Mouse (Mus musculus) heart, postnatal 0 days (tissue): Measurements from ENCODE around the gene Fry.

Experiments
- CTCF ChIP-seq: IDR thresholded peaks from 2 replicates; pipeline ENCODE4 v1.5.1; 2016; ENCODE audit warnings: antibody characterized with exemption, control low read depth, low read depth
- EP300 ChIP-seq: IDR thresholded peaks from 2 replicates; pipeline ENCODE4 v1.6.1; 2016; ENCODE audit warnings: antibody characterized with exemption, low read depth

DNA sequence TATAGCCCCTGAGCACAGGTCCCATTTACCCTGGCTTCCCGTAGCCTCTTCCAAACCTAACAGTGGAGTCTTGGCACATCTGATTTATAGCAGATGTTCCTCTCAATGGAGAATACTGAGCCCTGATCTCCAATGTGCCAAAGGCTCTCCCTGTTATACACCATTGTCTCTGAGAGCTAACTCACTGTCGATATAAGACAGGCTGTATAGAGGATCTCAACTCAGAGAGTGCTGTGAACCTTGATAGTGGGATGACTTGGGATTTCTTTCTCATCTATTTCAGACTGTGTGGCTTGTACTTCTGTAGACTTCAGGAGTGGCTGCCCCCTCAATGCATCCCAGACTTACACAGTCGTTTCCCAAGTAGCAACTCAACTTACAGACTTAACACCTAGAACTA is 371.8 kb downstream of the Fry start:
- no peak for TF ChIP-seq CTCF
- no peak for TF ChIP-seq EP300
